24 mouse cellular contexts compared by ENCODE assay signal in genomic region chr16:90426234-90426633, GRCm38 (mm10). TPM values are rescaled to one million over a fixed set of nuclear protein-coding genes. Genes with fewer than 3 reads are reported as not detected.
DNase-seq lines count a peak whose midpoint lies in the region; ATAC-seq lines count a peak whose summit lies in the region.
"Had no signal": no experiment of that assay in that cellular context is flagged by ENCODE, and none has a peak within 500 bp of the region (broad histone marks: within the 10 kb centered on the region; RNA-seq: fewer than 3 reads in every experiment).

No protein-coding gene starts in this region.

- peak; percentile 77 for ATAC-seq in granulocyte monocyte progenitor cell, adult 5-6 weeks (replicated peaks; ENCODE audit: poor library complexity, severe bottlenecking)
- peak; percentile 46; the same call in 1 of the 2 replicates for ATAC-seq in megakaryocyte progenitor cell, adult 5-6 weeks (replicated peaks; ENCODE audit: poor library complexity)
- ATAC-seq: CD4-positive, CD25-positive, alpha-beta regulatory T cell, adult 4 months; forebrain, embryonic 14.5 days; forebrain, postnatal 0 days had no signal

- H3K27me3 ChIP-seq in forebrain, embryonic 10.5 days (ENCODE audit: poor library complexity, severe bottlenecking), result no peaks in the 10 kb centered on the region
- H3K27me3 ChIP-seq: embryonic facial prominence, embryonic 12.5 days; forebrain, embryonic 12.5 days had no signal

- H3K4me1 ChIP-seq in forebrain, embryonic 10.5 days, result peaks cover 66% of the 10 kb centered on the region

- peak; percentile 35 for DNase-seq in MEL-GATA-1-ER (ENCODE audit: extremely low read depth, low read depth)
- DNase-seq in kidney, postnatal 10 days, result no peak
- DNase-seq in forebrain, embryonic 10.5 days (ENCODE audit: extremely low spot score, low spot score), result no peak
- no peak for DNase-seq in adipocyte (ENCODE audit: low spot score)
- DNase-seq: adrenal gland, adult 8-10 months; adrenal gland, postnatal 14 days; adrenal gland, postnatal 36 days; B cell, adult 2 months; cerebellum, adult 11 months; cerebellum, adult 18-20 months; cerebellum, adult 8-10 months; cerebellum, adult 9-11 months; cerebellum, postnatal 14 days; cerebellum, postnatal 36 days; forebrain, postnatal 0 days had no signal

- H3K27ac ChIP-seq in forebrain, embryonic 10.5 days, result no peak overlapping the region
- H3K27ac ChIP-seq: embryonic facial prominence, embryonic 10.5 days; embryonic facial prominence, embryonic 12.5 days; forebrain, embryonic 12.5 days had no signal

- WGBS in forebrain, embryonic 10.5 days, result 98% methylated on average over 5 of the region's 5 CpGs

- peaks cover 57% of the 10 kb centered on the region for H3K36me3 ChIP-seq in forebrain, embryonic 10.5 days (replicated peaks)
- H3K36me3 ChIP-seq: forebrain, embryonic 12.5 days; G1E had no signal

- H3K9me3 ChIP-seq in forebrain, embryonic 10.5 days, result no peaks in the 10 kb centered on the region; the same call in 1 of the 2 replicates
- H3K9me3 ChIP-seq: embryonic facial prominence, embryonic 10.5 days; embryonic facial prominence, embryonic 12.5 days; forebrain, embryonic 12.5 days had no signal

- H3K4me3 ChIP-seq in forebrain, embryonic 10.5 days, result no peak overlapping the region
- H3K4me3 ChIP-seq: embryonic facial prominence, embryonic 10.5 days; embryonic facial prominence, embryonic 12.5 days; forebrain, embryonic 12.5 days had no signal

RNA-seq across cellular contexts. Expression of gene Hunk, which starts 40.4 kb away (rescaled TPM):
- total RNA-seq in granulocyte monocyte progenitor cell, adult 5-6 weeks (2014; fragmentation: Nextera tagmentation), result not detected in 2 replicates
- not detected in 2 replicates for total RNA-seq in granulocyte monocyte progenitor cell, adult 5-6 weeks (2017)
- not detected in 2 replicates for total RNA-seq in megakaryocyte progenitor cell, adult 5-6 weeks (2015)
- total RNA-seq in megakaryocyte progenitor cell, adult 5-6 weeks (2017), result not detected in 2 replicates
- polyA plus RNA-seq in forebrain, embryonic 10.5 days (2016; fragmentation: Nextera tagmentation; extraction: Ambion mirVana), result 13.7 and 14.9 TPM in 2 replicates
- total RNA-seq: CH12.LX had no signal
- polyA plus RNA-seq: CD4-positive, CD25-positive, alpha-beta regulatory T cell, adult 4 months; G1E had no signal
